ENCODE assay signal across 8 mouse cellular contexts in genomic region chr2:155518531-155519270, GRCm38 (mm10). TPM values are rescaled to one million over a fixed set of nuclear protein-coding genes. Genes with fewer than 3 reads are reported as not detected.
DNase-seq lines count a peak whose midpoint lies in the region; ATAC-seq and TF ChIP-seq lines count a peak whose summit lies in the region.

No protein-coding gene starts in this region.

- no peak for TF ChIP-seq POLR2A in bone marrow macrophage, adult 2 months (IDR thresholded peaks at IDR 0.05; ENCODE audit: borderline replicate concordance, low read depth, low read length)

- no peak for DNase-seq in kidney, postnatal 10 days
- DNase-seq in spleen, postnatal 10 days (ENCODE audit: low spot score in 2 of 2): no peak
- no peak for DNase-seq in layer of hippocampus, postnatal 25 days (ENCODE audit: extremely low spot score in 1 of 2, low spot score in 1 of 2)
- no peak for DNase-seq in gastrocnemius, postnatal 14 days

- intact Hi-C loops in gastrocnemius, postnatal 14 days (cut with DNase I; ENCODE audit: low total_unique reads): no loop called here

- peak overlapping the region; percentile 18; the same call in 1 of the 2 replicates for H3K27ac ChIP-seq in kidney, embryonic 16.5 days (ENCODE audit: low read length)
- H3K27ac ChIP-seq in bone marrow macrophage, adult 2 months (ENCODE audit: insufficient read depth, low read depth, low read length): no peak overlapping the region
- H3K27ac ChIP-seq in hindbrain, embryonic 13.5 days: peak overlapping the region; percentile 85
- H3K27ac ChIP-seq in midbrain, embryonic 16.5 days (ENCODE audit: low read length): no peak overlapping the region; the same call in 1 of the 2 replicates

- H3K9ac ChIP-seq in kidney, embryonic 16.5 days (replicated peaks; ENCODE audit: low read length): peak overlapping the region; percentile 74
- H3K9ac ChIP-seq in hindbrain, embryonic 13.5 days: peak overlapping the region; percentile 75
- H3K9ac ChIP-seq in midbrain, embryonic 16.5 days (ENCODE audit: low read depth, low read length): peak overlapping the region; percentile 57

- peak; percentile 3 for TF ChIP-seq CTCF in bone marrow macrophage, adult 2 months (IDR thresholded peaks at IDR 0.05; ENCODE audit: low read depth, low read length)

- H3K4me2 ChIP-seq in kidney, embryonic 16.5 days (replicated peaks; ENCODE audit: low read depth, low read length): peak overlapping the region; percentile 95
- H3K4me2 ChIP-seq in hindbrain, embryonic 13.5 days: peak overlapping the region; percentile 76
- peak overlapping the region; percentile 56 for H3K4me2 ChIP-seq in midbrain, embryonic 16.5 days (ENCODE audit: low read length)

- peak overlapping the region; percentile 65 for H3K4me3 ChIP-seq in kidney, embryonic 16.5 days (ENCODE audit: low read length)
- peak overlapping the region; percentile 84 for H3K4me3 ChIP-seq in bone marrow macrophage, adult 2 months (ENCODE audit: insufficient read depth, low read length)
- H3K4me3 ChIP-seq in hindbrain, embryonic 13.5 days: peak overlapping the region; percentile 66
- H3K4me3 ChIP-seq in midbrain, embryonic 16.5 days (ENCODE audit: low read depth, low read length): peak overlapping the region; percentile 53

- no peaks in the 10 kb centered on the region for H3K36me3 ChIP-seq in kidney, embryonic 16.5 days (ENCODE audit: insufficient read depth, low read length)
- H3K36me3 ChIP-seq in hindbrain, embryonic 13.5 days: 0 out of 2 replicates have a peak, but pooled peaks cover 1% of the 10 kb centered on the region
- H3K36me3 ChIP-seq in midbrain, embryonic 16.5 days (ENCODE audit: control insufficient read depth, insufficient read depth, low read length): no peaks in the 10 kb centered on the region

- peaks cover 23% of the 10 kb centered on the region for H3K4me1 ChIP-seq in kidney, embryonic 16.5 days (ENCODE audit: insufficient read depth, low read length)
- H3K4me1 ChIP-seq in bone marrow macrophage, adult 2 months (ENCODE audit: control insufficient read depth, insufficient read depth, low read length): peaks cover 17% of the 10 kb centered on the region
- peaks cover 20% of the 10 kb centered on the region for H3K4me1 ChIP-seq in hindbrain, embryonic 13.5 days (replicated peaks)
- H3K4me1 ChIP-seq in midbrain, embryonic 16.5 days (ENCODE audit: control insufficient read depth, insufficient read depth, low read length): peaks cover 13% of the 10 kb centered on the region

- no peaks in the 10 kb centered on the region for H3K9me3 ChIP-seq in kidney, embryonic 16.5 days (ENCODE audit: low read length)
- no peaks in the 10 kb centered on the region for H3K9me3 ChIP-seq in hindbrain, embryonic 13.5 days
- no peaks in the 10 kb centered on the region for H3K9me3 ChIP-seq in midbrain, embryonic 16.5 days (replicated peaks; ENCODE audit: control insufficient read depth, low read length, poor library complexity, severe bottlenecking)

- no peak for ATAC-seq in kidney, embryonic 16.5 days (ENCODE audit: low FRiP score, low TSS enrichment)
- no peak for ATAC-seq in hindbrain, embryonic 13.5 days (ENCODE audit: low FRiP score)
- ATAC-seq in midbrain, embryonic 16.5 days: no peak

- WGBS in kidney, embryonic 16.5 days: 25% methylated on average over 18 of the region's 18 CpGs
- WGBS in hindbrain, embryonic 13.5 days: 24% methylated on average over 18 of the region's 18 CpGs
- WGBS in midbrain, embryonic 16.5 days: 24% methylated on average over 18 of the region's 18 CpGs

- H3K27me3 ChIP-seq in kidney, embryonic 16.5 days (ENCODE audit: insufficient read depth, low read length): peaks cover 15% of the 10 kb centered on the region
- H3K27me3 ChIP-seq in hindbrain, embryonic 13.5 days: no peaks in the 10 kb centered on the region
- no peaks in the 10 kb centered on the region for H3K27me3 ChIP-seq in midbrain, embryonic 16.5 days (ENCODE audit: control insufficient read depth, insufficient read depth, low read depth, low read length)

RNA-seq across cellular contexts. Expression of gene Ggt7, which starts 0.7 kb away (rescaled TPM):
- 3.7 and 3.9 TPM in 2 replicates for polyA plus RNA-seq in kidney, embryonic 16.5 days (2015; fragmentation: Nextera tagmentation; extraction: Ambion mirVana)
- polyA plus RNA-seq in bone marrow macrophage, adult 2 months (2012; ENCODE audit: insufficient read depth, insufficient read length, missing spikeins): not detected in 2 replicates
- polyA plus RNA-seq in hindbrain, embryonic 13.5 days (2015; fragmentation: Nextera tagmentation; extraction: Ambion mirVana): 66.3 and 73.6 TPM in 2 replicates
- polyA plus RNA-seq in midbrain, embryonic 16.5 days (2015; fragmentation: Nextera tagmentation; extraction: Ambion mirVana): 78.9 and 83.3 TPM in 2 replicates
- total RNA-seq in layer of hippocampus, postnatal 25 days (2021): 100 to 1,000 TPM; 111 to 117 TPM
- 1 to 10 TPM in 1 of 2 experiments, under 1 TPM in 1; 0.57 to 1.2 TPM for total RNA-seq in gastrocnemius, postnatal 14 days (2021)

RNA-seq across cellular contexts. Expression of gene Acss2, which starts 1.0 kb away (rescaled TPM):
- 14.7 and 16.0 TPM in 2 replicates for polyA plus RNA-seq in kidney, embryonic 16.5 days (2015; fragmentation: Nextera tagmentation; extraction: Ambion mirVana)
- 8.9 and 9.7 TPM in 2 replicates for polyA plus RNA-seq in bone marrow macrophage, adult 2 months (2012; ENCODE audit: insufficient read depth, insufficient read length, missing spikeins)
- polyA plus RNA-seq in hindbrain, embryonic 13.5 days (2015; fragmentation: Nextera tagmentation; extraction: Ambion mirVana): 26.6 and 29.0 TPM in 2 replicates
- polyA plus RNA-seq in midbrain, embryonic 16.5 days (2015; fragmentation: Nextera tagmentation; extraction: Ambion mirVana): 23.9 TPM in 2 replicates
- 10 to 100 TPM; 60.8 to 70.2 TPM for total RNA-seq in layer of hippocampus, postnatal 25 days (2021)
- total RNA-seq in gastrocnemius, postnatal 14 days (2021): 10 to 100 TPM; 26.6 to 31.3 TPM

RNA-seq across cellular contexts. Expression of gene Ncoa6, which starts 45.0 kb away (rescaled TPM):
- 14.2 and 16.1 TPM in 2 replicates for polyA plus RNA-seq in kidney, embryonic 16.5 days (2015; fragmentation: Nextera tagmentation; extraction: Ambion mirVana)
- polyA plus RNA-seq in bone marrow macrophage, adult 2 months (2012; ENCODE audit: insufficient read depth, insufficient read length, missing spikeins): 38.7 and 39.1 TPM in 2 replicates
- polyA plus RNA-seq in hindbrain, embryonic 13.5 days (2015; fragmentation: Nextera tagmentation; extraction: Ambion mirVana): 27.9 and 32.1 TPM in 2 replicates
- polyA plus RNA-seq in midbrain, embryonic 16.5 days (2015; fragmentation: Nextera tagmentation; extraction: Ambion mirVana): 22.7 and 26.6 TPM in 2 replicates
- 10 to 100 TPM; 54.9 to 73.7 TPM for total RNA-seq in layer of hippocampus, postnatal 25 days (2021)
- total RNA-seq in gastrocnemius, postnatal 14 days (2021): 10 to 100 TPM; 17.8 to 18.0 TPM

Comparison
In these comparisons a context has a peak if more than half of its experiments do, and no peak if none do; other contexts are left out.
1. H3K27ac ChIP-seq: peak in kidney, embryonic 16.5 days (single experiment) and hindbrain, embryonic 13.5 days (single experiment); none in bone marrow macrophage, adult 2 months (single experiment) and midbrain, embryonic 16.5 days (single experiment).
2. RNA of gene Ggt7, which starts 0.7 kb away (polyA plus RNA-seq): 78.9 to 83.3 TPM in midbrain, embryonic 16.5 days and 66.3 to 73.6 TPM in hindbrain, embryonic 13.5 days; 3.7 to 3.9 TPM in kidney, embryonic 16.5 days and not detected in bone marrow macrophage, adult 2 months; every median in the first group is over 10 times any median in the second.
3. Peak in every context shown above with its lines, with median percentiles within 50 percentile points of each other: H3K4me2 ChIP-seq, H3K4me3 ChIP-seq and H3K9ac ChIP-seq.